ENCODE assay signal across 23 mouse cellular contexts in genomic region chr4:98238075-98238474, GRCm38 (mm10).
"Had no signal": no experiment of that assay in that cellular context is flagged by ENCODE, and none has a peak within 500 bp of the region (broad histone marks: within the 10 kb centered on the region; RNA-seq: fewer than 3 reads in every experiment).

No protein-coding gene starts in this region.

- H3K27me3 ChIP-seq: limb, embryonic 13.5 days; liver, embryonic 12.5 days; liver, embryonic 15.5 days; lung, embryonic 15.5 days; megakaryocyte, embryonic 14.5 days; midbrain, embryonic 13.5 days; neural tube, embryonic 13.5 days had no signal

- H3K4me1 ChIP-seq: megakaryocyte, embryonic 14.5 days had no signal

- DNase-seq: kidney, adult 18-20 months; kidney, postnatal 25 days; layer of hippocampus, postnatal 36 days; liver; lung, adult 18-20 months; lung, postnatal 14 days; lung, postnatal 4 days; retina, postnatal 1 day; thymus, adult 2 months; thymus, postnatal 14 days; thymus, postnatal 4 days had no signal

- H3K9me3 ChIP-seq: limb, embryonic 13.5 days; liver, embryonic 12.5 days; liver, embryonic 15.5 days; lung, embryonic 15.5 days; midbrain, embryonic 10.5 days; midbrain, embryonic 13.5 days; neural tube, embryonic 13.5 days had no signal

- H3K27ac ChIP-seq: kidney, postnatal 0 days; left cerebral cortex, adult 2 months; liver, embryonic 12.5 days; liver, embryonic 15.5 days; midbrain, embryonic 10.5 days; midbrain, embryonic 13.5 days; neural tube, embryonic 13.5 days; stomach, postnatal 0 days had no signal

- ATAC-seq: liver, embryonic 12.5 days; midbrain, embryonic 13.5 days had no signal

- H3K4me3 ChIP-seq: left cerebral cortex, adult 2 months; limb, embryonic 13.5 days; liver, embryonic 12.5 days; liver, embryonic 15.5 days; lung, embryonic 15.5 days; megakaryocyte, embryonic 14.5 days; midbrain, embryonic 10.5 days; midbrain, embryonic 13.5 days; myocyte; neural tube, embryonic 13.5 days had no signal

- H3K36me3 ChIP-seq: limb, embryonic 13.5 days; liver, embryonic 12.5 days; liver, embryonic 15.5 days; lung, embryonic 15.5 days; midbrain, embryonic 10.5 days; midbrain, embryonic 13.5 days; neural tube, embryonic 13.5 days had no signal
